Mouse (Mus musculus) lung, adult 2 months (tissue): ENCODE results near the gene Rfc3. TPM values are rescaled to one million over a fixed set of nuclear protein-coding genes. Genes with fewer than 3 reads are reported as not detected.
A peak's percentile ranks its signal among the peaks of the same experiment; 100 is the strongest.
"Not testable (repeated sequence)": the region's sequence is repeated elsewhere in the genome, so short reads cannot be mapped to it uniquely, and the experiment has no call there.

Experiments
- DNase-seq: peaks from one replicate; pipeline ENCODE4 v3.0.0; 2022
- H3K4me1 ChIP-seq: fragments of 200-500 bp; 2 replicates; pipeline ENCODE4 v1.6.1; 2011; ENCODE audit warnings: low read length; ENCODE audit not compliant: control insufficient read depth, insufficient read depth
- H3K4me3 ChIP-seq: fragments of 200-500 bp; replicated peaks from 2 replicates; pipeline ENCODE3; 2011; ENCODE audit warnings: low read depth, mild to moderate bottlenecking, control low read depth, low read length; ENCODE audit errors: extremely low read depth
- CTCF ChIP-seq: fragments of 200-500 bp; IDR thresholded peaks from 2 replicates; pipeline ENCODE4 v1.5.1; 2011; ENCODE audit warnings: mild to moderate bottlenecking, low read length, control low read depth; ENCODE audit not compliant: insufficient read depth
- POLR2A ChIP-seq: fragments of 200-500 bp; IDR thresholded peaks from 2 replicates; pipeline ENCODE4 v1.6.1; 2011; ENCODE audit warnings: low read depth, mild to moderate bottlenecking, control low read depth, low read length, borderline replicate concordance; ENCODE audit errors: extremely low read depth
- WGBS: fragments of 180-500 bp; shearing (Covaris S2); methylation state at CpG from one replicate; pipeline ENCODE4 v1.1.7; 2018; 5-methylcytosine and 5-hydroxymethylcytosine counted together
- polyA plus RNA-seq: library from polyadenylated mRNA; depleted of rRNA; stranded (reverse); fragments of >200 nt; gene quantifications from 2 replicates; pipeline ENCODE4 v1.2.3, GENCODE M21; 2012; rRNA removed

Rfc3 gene
- 4.5 and 7.0 TPM in 2 replicates for polyA plus RNA-seq

GRCm38 (mm10) chr5:151650700-151651410, at the start of gene Rfc3:
Gene Rfc3 (minus strand): TSS chr5:151651242.
- peak; percentile 95 for DNase-seq
- TF ChIP-seq CTCF (peak; percentile 78), POLR2A (0 out of 2 replicates have a peak, but pooled peaks have one; percentile 7)
- Histone ChIP-seq H3K4me3 (peak within 1 kb of the TSS; percentile 78), H3K4me1 (no peaks in the 10 kb centered on the region; the same call in 1 of the 2 replicates)
- 1% methylated on average over 40 of the region's 42 CpGs for WGBS

DNA sequence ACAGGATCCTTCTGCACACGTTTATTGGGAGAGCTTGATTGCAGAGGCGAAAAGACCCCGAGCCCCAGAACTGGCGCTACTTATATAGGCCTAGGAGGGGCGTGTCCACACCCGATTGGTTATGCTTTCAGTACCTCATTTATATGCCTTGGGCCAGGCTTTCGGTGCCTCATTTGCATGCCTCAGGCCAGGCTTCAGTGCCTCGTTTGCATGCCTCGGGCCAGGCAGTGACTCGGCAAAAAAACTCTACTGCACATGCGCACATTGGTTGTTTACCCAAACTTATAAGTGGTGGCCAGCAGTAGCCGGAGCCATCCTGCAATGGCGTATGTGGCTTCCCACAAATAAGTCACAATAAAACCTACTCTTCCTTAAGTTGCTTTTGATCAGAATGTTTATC, 42.6 kb upstream of the Rfc3 start:
- H3K4me3 ChIP-seq, DNase-seq, H3K4me1 ChIP-seq: not testable (repeated sequence)
- 86% methylated on average over 13 of the region's 13 CpGs for WGBS

GRCm38 (mm10) chr5:151686606-151687525, 35.8 kb upstream of the Rfc3 start:
- no peaks in the 10 kb centered on the region; the same call in 1 of the 2 replicates for H3K4me1 ChIP-seq
- TF ChIP-seq CTCF, result peak; percentile 92
- TF ChIP-seq POLR2A, result no peak
- 14% methylated on average over 15 of the region's 15 CpGs for WGBS
- no peak overlapping the region for H3K4me3 ChIP-seq
- DNase-seq, result peak; percentile 74

- TF ChIP-seq POLR2A, result no peak
- TF ChIP-seq CTCF, result no peak
- Histone ChIP-seq H3K4me3 (no peak overlapping the region), H3K4me1 (no peaks in the 10 kb centered on the region)
- WGBS, result 91% methylated on average over 4 of the region's 4 CpGs
- DNase-seq, result no peak
Observed at GRCm38 (mm10) chr5:151662207-151662606, 11.2 kb upstream of the Rfc3 start.

- DNase-seq, result no peak
- Histone ChIP-seq H3K4me3 (no peak overlapping the region), H3K4me1 (no peaks in the 10 kb centered on the region; the same call in 1 of the 2 replicates)
- TF ChIP-seq CTCF, result no peak
- no peak for TF ChIP-seq POLR2A
- 59% methylated on average over 3 of the region's 3 CpGs for WGBS
Observed at GRCm38 (mm10) chr5:151651411-151651784, 356 bp upstream of the Rfc3 start.

DNA sequence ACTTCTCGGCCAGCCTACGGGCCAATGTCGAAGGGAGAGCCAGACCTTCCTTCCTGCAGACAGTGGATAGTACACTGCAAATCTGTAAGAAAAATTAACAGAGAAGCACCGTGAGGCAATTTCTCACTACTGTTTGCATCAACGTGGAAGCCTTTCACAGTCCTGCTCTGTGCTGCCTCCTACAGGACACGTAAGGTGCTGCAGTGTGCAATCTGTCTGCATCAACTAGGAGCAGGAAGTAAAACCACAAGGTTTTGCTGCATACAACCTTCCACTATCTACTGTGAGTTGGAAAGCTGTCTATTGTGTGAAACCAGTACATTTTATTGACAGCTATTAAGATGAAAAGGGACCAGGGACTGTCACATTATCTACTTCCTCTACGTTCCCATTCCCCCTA, 6.2 kb downstream of the Rfc3 start:
- no peak for DNase-seq
- Histone ChIP-seq H3K4me3 (no peak overlapping the region), H3K4me1 (no peaks in the 10 kb centered on the region)
- 90% methylated on average over 7 of the region's 7 CpGs for WGBS
- peak; percentile 70 for TF ChIP-seq CTCF
- no peak for TF ChIP-seq POLR2A

DNA sequence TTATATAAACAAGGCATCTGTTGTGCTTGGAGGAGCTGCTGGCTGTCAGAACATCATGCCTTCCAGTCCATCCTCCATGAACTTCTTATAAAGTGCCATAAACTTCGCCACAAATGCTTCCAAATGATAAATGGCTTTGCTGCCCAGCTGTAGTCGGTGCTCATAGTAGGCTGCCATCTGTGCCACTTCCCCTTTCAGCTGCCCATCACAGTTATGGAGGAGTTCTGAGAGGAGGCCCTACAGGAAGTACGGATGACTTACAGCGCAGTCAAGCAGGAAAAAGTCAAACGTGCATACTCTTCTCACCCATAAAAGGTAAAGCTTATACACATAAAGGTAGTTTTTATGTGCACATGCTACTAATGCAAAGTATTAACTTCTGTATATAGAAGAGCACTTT, 8.2 kb downstream of the Rfc3 start:
- Histone ChIP-seq H3K4me1 (no peaks in the 10 kb centered on the region), H3K4me3 (no peak overlapping the region)
- TF ChIP-seq POLR2A, result no peak
- TF ChIP-seq CTCF, result no peak
- no peak for DNase-seq
- WGBS, result 78% methylated on average over 5 of the region's 5 CpGs

DNA sequence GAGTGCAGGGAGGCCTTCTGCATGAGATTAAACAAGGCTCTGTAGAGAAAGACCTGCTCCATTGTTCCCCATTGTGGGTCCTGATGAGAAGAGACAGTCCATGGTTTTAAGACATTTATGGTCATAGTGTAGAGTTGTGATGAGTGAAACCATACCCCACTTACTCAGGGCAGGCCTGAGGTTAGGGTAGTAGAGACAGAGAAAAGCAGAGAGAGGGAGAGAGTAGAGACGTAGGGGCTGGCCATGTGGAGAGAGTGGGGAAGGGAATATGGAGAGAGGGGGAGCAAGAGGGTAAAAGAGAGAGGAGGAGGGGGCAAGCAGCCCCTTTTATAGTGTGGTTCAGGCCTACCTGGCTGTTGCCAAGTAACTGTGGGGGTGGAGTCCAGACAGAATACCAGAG, 8.9 kb downstream of the Rfc3 start:
- no peak for TF ChIP-seq POLR2A
- no peak for TF ChIP-seq CTCF
- WGBS, result 100% methylated on average over 1 of the region's 1 CpGs
- Histone ChIP-seq H3K4me3 (no peak overlapping the region), H3K4me1 (no peaks in the 10 kb centered on the region)
- DNase-seq, result no peak

DNA sequence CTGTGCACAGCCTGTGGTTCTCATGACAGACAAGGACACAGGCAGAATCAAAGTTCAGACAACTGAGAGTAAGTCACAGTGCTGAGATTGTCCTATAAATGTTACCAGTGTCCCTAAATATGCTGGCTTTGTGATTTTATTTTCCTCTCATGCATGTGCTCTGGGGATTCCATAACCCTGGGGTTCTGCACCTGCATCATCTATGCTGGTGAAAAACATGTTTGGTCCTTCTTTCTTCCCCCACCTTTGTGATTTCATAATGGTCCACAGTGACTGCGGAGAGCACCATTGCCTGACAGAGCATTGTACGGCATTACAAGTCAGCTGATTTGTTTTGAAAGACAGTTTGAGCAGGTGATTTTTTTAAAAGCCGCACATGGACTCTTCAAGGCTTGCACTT, 45.1 kb downstream of the Rfc3 start, which contains the start of gene Vmn2r18:
Gene Vmn2r18, minus strand, starts transcription at position 101 of the 400 bp plus-strand sequence.
- WGBS, result 88% methylated on average over 3 of the region's 3 CpGs
- no peak for DNase-seq

More for the DNA sequence above, 45.1 kb downstream of the Rfc3 start, which contains the start of gene Vmn2r18:
- no peak for TF ChIP-seq POLR2A
- no peak for TF ChIP-seq CTCF
- Histone ChIP-seq H3K4me1 (no peaks in the 10 kb centered on the region), H3K4me3 (no peak within 1 kb of the TSS)
